Mouse (Mus musculus) forebrain, embryonic 15.5 days (tissue): ENCODE measurements around the gene Pecam1. TPM values are rescaled to one million over a fixed set of nuclear protein-coding genes. Genes with fewer than 3 reads are reported as not detected.

Experiments used
- ATAC-seq: fragments of 200-750 bp; cut with Nextera tagmentation; replicated peaks from 2 replicates; pipeline ENCODE4 v1.8.0; 2017; ENCODE audit warnings: mild to moderate bottlenecking, moderate TSS enrichment, moderate library complexity
- H3K27ac ChIP-seq: fragments of 300-500 bp; sonication (generic); replicated peaks from 2 replicates; pipeline ENCODE4 v1.5.1; 2015; ENCODE audit warnings: mild to moderate bottlenecking, inconsistent platforms
- H3K27me3 ChIP-seq: fragments of 300-500 bp; sonication (generic); 2 replicates; pipeline ENCODE4 v1.6.1; 2015; ENCODE audit warnings: inconsistent platforms
- H3K36me3 ChIP-seq: fragments of 300-500 bp; sonication (generic); 2 replicates; pipeline ENCODE4 v1.6.1; 2015; ENCODE audit warnings: mild to moderate bottlenecking, inconsistent platforms
- H3K4me1 ChIP-seq: fragments of 300-500 bp; sonication (generic); 2 replicates; pipeline ENCODE4 v1.6.1; 2015; ENCODE audit warnings: inconsistent platforms
- H3K4me2 ChIP-seq: fragments of 300-500 bp; sonication (generic); replicated peaks from 2 replicates; pipeline ENCODE4 v1.6.1; 2015; ENCODE audit warnings: mild to moderate bottlenecking, inconsistent platforms
- H3K4me3 ChIP-seq: fragments of 300-500 bp; sonication (generic); 2 replicates; pipeline ENCODE4 v1.5.1; 2015; ENCODE audit warnings: mild to moderate bottlenecking, inconsistent platforms
- H3K9ac ChIP-seq: fragments of 300-500 bp; sonication (generic); replicated peaks from 2 replicates; pipeline ENCODE4 v1.6.1; 2015; ENCODE audit warnings: mild to moderate bottlenecking, inconsistent platforms
- H3K9me3 ChIP-seq: fragments of 300-500 bp; sonication (generic); 2 replicates; pipeline ENCODE4 v1.6.1; 2016; ENCODE audit warnings: inconsistent platforms
- WGBS: fragments of 180-500 bp; shearing (Covaris S2); methylation state at CpG from one replicate; pipeline ENCODE4 v1.1.7; 2015; ENCODE audit warnings: mixed read lengths; 5-methylcytosine and 5-hydroxymethylcytosine counted together
- polyA plus RNA-seq: library from polyadenylated mRNA; unstranded; fragments of >200 nt; fragmentation: Nextera tagmentation; extraction: Ambion mirVana; gene quantifications from 2 replicates; pipeline ENCODE4 v1.2.1, GENCODE M21; 2015

The Pecam1 gene
- polyA plus RNA-seq, 1 experiment from 2014 or later: 12.1 TPM

- Histone ChIP-seq H3K27ac (no peak overlapping the region), H3K9me3 (no peaks in the 10 kb centered on the region), H3K4me2 (no peak overlapping the region), H3K4me3 (no peak overlapping the region), H3K36me3 (no peaks in the 10 kb centered on the region), H3K4me1 (no peaks in the 10 kb centered on the region), H3K27me3 (no peaks in the 10 kb centered on the region), H3K9ac (no peak overlapping the region)
- ATAC-seq: no peak
- WGBS: 82% methylated on average over 15 of the region's 15 CpGs
Measured at GRCm38 (mm10) chr11:106723611-106724125, 26.8 kb downstream of the Pecam1 start.

- Histone ChIP-seq H3K9ac (no peak overlapping the region), H3K27ac (no peak overlapping the region), H3K36me3 (no peaks in the 10 kb centered on the region), H3K4me2 (no peak overlapping the region), H3K4me1 (no peaks in the 10 kb centered on the region), H3K9me3 (no peaks in the 10 kb centered on the region), H3K4me3 (no peak overlapping the region), H3K27me3 (no peaks in the 10 kb centered on the region)
- ATAC-seq: no peak
- WGBS: 40% methylated on average over 7 of the region's 7 CpGs
Measured at GRCm38 (mm10) chr11:106722831-106723361, 27.5 kb downstream of the Pecam1 start.

GRCm38 (mm10) chr11:106720379-106720778 lies 30.0 kb downstream of the Pecam1 start:
- no peak overlapping the region for H3K4me2 ChIP-seq
- H3K4me3 ChIP-seq: no peak overlapping the region
- no peaks in the 10 kb centered on the region for H3K36me3 ChIP-seq
- no peaks in the 10 kb centered on the region for H3K27me3 ChIP-seq
- no peaks in the 10 kb centered on the region for H3K4me1 ChIP-seq
- H3K9me3 ChIP-seq: no peaks in the 10 kb centered on the region
- WGBS: 89% methylated on average over 8 of the region's 8 CpGs
- ATAC-seq: no peak
- no peak overlapping the region for H3K9ac ChIP-seq
- H3K27ac ChIP-seq: no peak overlapping the region

GRCm38 (mm10) chr11:106716568-106716967 lies 33.9 kb downstream of the Pecam1 start:
- Histone ChIP-seq H3K36me3 (no peaks in the 10 kb centered on the region), H3K4me1 (no peaks in the 10 kb centered on the region), H3K27ac (no peak overlapping the region), H3K4me2 (no peak overlapping the region), H3K27me3 (no peaks in the 10 kb centered on the region), H3K9ac (no peak overlapping the region), H3K4me3 (no peak overlapping the region), H3K9me3 (no peaks in the 10 kb centered on the region)
- no peak for ATAC-seq
- WGBS: 85% methylated on average over 5 of the region's 5 CpGs

GRCm38 (mm10) chr11:106715066-106715465 lies 35.4 kb downstream of the Pecam1 start:
- 88% methylated on average over 6 of the region's 6 CpGs for WGBS
- no peaks in the 10 kb centered on the region for H3K9me3 ChIP-seq
- no peaks in the 10 kb centered on the region for H3K27me3 ChIP-seq
- H3K36me3 ChIP-seq: no peaks in the 10 kb centered on the region
- ATAC-seq: no peak
- H3K4me3 ChIP-seq: no peak overlapping the region
- H3K27ac ChIP-seq: no peak overlapping the region
- H3K4me2 ChIP-seq: no peak overlapping the region
- no peaks in the 10 kb centered on the region for H3K4me1 ChIP-seq
- H3K9ac ChIP-seq: no peak overlapping the region

GRCm38 (mm10) chr11:106710789-106711188 lies 39.6 kb downstream of the Pecam1 start:
- WGBS: 74% methylated on average over 5 of the region's 5 CpGs
- no peak overlapping the region for H3K4me3 ChIP-seq
- ATAC-seq: no peak
- H3K9ac ChIP-seq: no peak overlapping the region
- H3K36me3 ChIP-seq: no peaks in the 10 kb centered on the region
- no peaks in the 10 kb centered on the region for H3K9me3 ChIP-seq
- no peak overlapping the region for H3K27ac ChIP-seq
- no peaks in the 10 kb centered on the region for H3K4me1 ChIP-seq
- H3K27me3 ChIP-seq: no peaks in the 10 kb centered on the region
- no peak overlapping the region for H3K4me2 ChIP-seq

GRCm38 (mm10) chr11:106709227-106709985 lies 41.0 kb downstream of the Pecam1 start:
- H3K4me2 ChIP-seq: no peak overlapping the region
- H3K9ac ChIP-seq: no peak overlapping the region
- H3K4me3 ChIP-seq: no peak overlapping the region
- no peak for ATAC-seq
- no peaks in the 10 kb centered on the region for H3K36me3 ChIP-seq
- no peaks in the 10 kb centered on the region for H3K27me3 ChIP-seq
- H3K4me1 ChIP-seq: no peaks in the 10 kb centered on the region
- WGBS: 41% methylated on average over 15 of the region's 15 CpGs
- H3K27ac ChIP-seq: no peak overlapping the region
- no peaks in the 10 kb centered on the region for H3K9me3 ChIP-seq

- WGBS: 86% methylated on average over 3 of the region's 3 CpGs
- no peak overlapping the region for H3K27ac ChIP-seq
- no peak for ATAC-seq
- H3K9ac ChIP-seq: no peak overlapping the region
- H3K9me3 ChIP-seq: no peaks in the 10 kb centered on the region
- H3K4me3 ChIP-seq: no peak overlapping the region
- H3K4me1 ChIP-seq: no peaks in the 10 kb centered on the region
- no peaks in the 10 kb centered on the region for H3K27me3 ChIP-seq
- H3K4me2 ChIP-seq: no peak overlapping the region
- H3K36me3 ChIP-seq: no peaks in the 10 kb centered on the region
Measured at GRCm38 (mm10) chr11:106707866-106708265, 42.6 kb downstream of the Pecam1 start.

GRCm38 (mm10) chr11:106707085-106707484 lies 43.3 kb downstream of the Pecam1 start:
- Histone ChIP-seq H3K36me3 (no peaks in the 10 kb centered on the region), H3K27me3 (no peaks in the 10 kb centered on the region), H3K27ac (no peak overlapping the region), H3K9me3 (no peaks in the 10 kb centered on the region), H3K4me1 (no peaks in the 10 kb centered on the region), H3K4me3 (no peak overlapping the region), H3K9ac (no peak overlapping the region), H3K4me2 (no peak overlapping the region)
- no peak for ATAC-seq
- 78% methylated on average over 8 of the region's 8 CpGs for WGBS

- no peak overlapping the region for H3K9ac ChIP-seq
- H3K4me2 ChIP-seq: no peak overlapping the region
- no peaks in the 10 kb centered on the region for H3K27me3 ChIP-seq
- H3K4me1 ChIP-seq: no peaks in the 10 kb centered on the region
- 70% methylated on average over 4 of the region's 4 CpGs for WGBS
- H3K27ac ChIP-seq: no peak overlapping the region
- no peaks in the 10 kb centered on the region for H3K9me3 ChIP-seq
- H3K4me3 ChIP-seq: no peak overlapping the region
- no peaks in the 10 kb centered on the region for H3K36me3 ChIP-seq
- no peak for ATAC-seq
Measured at GRCm38 (mm10) chr11:106706212-106706611, 44.2 kb downstream of the Pecam1 start.

- no peaks in the 10 kb centered on the region for H3K9me3 ChIP-seq
- no peaks in the 10 kb centered on the region for H3K27me3 ChIP-seq
- no peak overlapping the region for H3K9ac ChIP-seq
- H3K36me3 ChIP-seq: no peaks in the 10 kb centered on the region
- no peaks in the 10 kb centered on the region for H3K4me1 ChIP-seq
- no peak overlapping the region for H3K4me2 ChIP-seq
- H3K27ac ChIP-seq: no peak overlapping the region
- WGBS: 74% methylated on average over 9 of the region's 9 CpGs
- no peak for ATAC-seq
- no peak overlapping the region for H3K4me3 ChIP-seq
Measured at GRCm38 (mm10) chr11:106704399-106705111, 45.9 kb downstream of the Pecam1 start.

GRCm38 (mm10) chr11:106703931-106704330 lies 46.5 kb downstream of the Pecam1 start:
- H3K27ac ChIP-seq: no peak overlapping the region
- H3K4me2 ChIP-seq: no peak overlapping the region
- no peak for ATAC-seq
- 94% methylated on average over 7 of the region's 7 CpGs for WGBS
- no peaks in the 10 kb centered on the region for H3K9me3 ChIP-seq
- H3K9ac ChIP-seq: no peak overlapping the region
- H3K36me3 ChIP-seq: no peaks in the 10 kb centered on the region
- no peaks in the 10 kb centered on the region for H3K4me1 ChIP-seq
- no peaks in the 10 kb centered on the region for H3K27me3 ChIP-seq
- H3K4me3 ChIP-seq: no peak overlapping the region
